Mouse (Mus musculus): ENCODE measurements around the gene Kansl1. TPM values are rescaled to one million over a fixed set of nuclear protein-coding genes. Genes with fewer than 3 reads are reported as not detected.

Gene Kansl1
- polyA plus RNA-seq, 1 experiment from 2014 or later, result 22.2 TPM

Small RNA genes within 50 kb of the gene (microRNA-seq; reads per million reads assigned to microRNA genes)
- gene Gm47315, result not detected

Other genes with a start within 250 kb of the Kansl1 start
- gene Mapt, start 237.5 kb downstream of the Kansl1 start, polyA plus RNA-seq (2015; fragmentation: Nextera tagmentation; extraction: Ambion mirVana), result 1,116 and 1,219 TPM in 2 replicates
- gene Cdc27, start 81.8 kb upstream of the Kansl1 start, polyA plus RNA-seq (2015; fragmentation: Nextera tagmentation; extraction: Ambion mirVana), result 31.4 and 38.4 TPM in 2 replicates
- 4.2 and 12.2 TPM in 2 replicates for gene Myl4, start 81.8 kb upstream of the Kansl1 start, polyA plus RNA-seq (2015; fragmentation: Nextera tagmentation; extraction: Ambion mirVana)
- gene Itgb3, start 139.1 kb upstream of the Kansl1 start, polyA plus RNA-seq (2015; fragmentation: Nextera tagmentation; extraction: Ambion mirVana), result 1.6 and 1.9 TPM in 2 replicates
- 0.04 TPM in 2 replicates for gene Gm11639, start 216.8 kb upstream of the Kansl1 start, polyA plus RNA-seq (2015; fragmentation: Nextera tagmentation; extraction: Ambion mirVana)

All from hindbrain, embryonic 16.5 days (tissue).